Mouse (Mus musculus) testis, adult 2 months (tissue): ENCODE results near the gene Prm1. TPM values are rescaled to one million over a fixed set of nuclear protein-coding genes. Genes with fewer than 3 reads are reported as not detected.

Source experiments
- H3K27ac ChIP-seq: fragments of 200-500 bp; 2 replicates; pipeline ENCODE4 v1.5.1; 2012; ENCODE audit warnings: low read depth, low read length; ENCODE audit not compliant: control insufficient read depth, insufficient read depth
- H3K27me3 ChIP-seq: fragments of 200-500 bp; 2 replicates; pipeline ENCODE4 v1.6.1; 2012; ENCODE audit warnings: mild to moderate bottlenecking, low read length, moderate library complexity; ENCODE audit not compliant: control insufficient read depth, insufficient read depth
- H3K36me3 ChIP-seq: fragments of 200-500 bp; 2 replicates; pipeline ENCODE4 v1.6.1; 2012; ENCODE audit warnings: mild to moderate bottlenecking, low read length; ENCODE audit not compliant: control insufficient read depth, insufficient read depth
- H3K4me1 ChIP-seq: fragments of 200-500 bp; 2 replicates; pipeline ENCODE4 v1.6.1; 2012; ENCODE audit warnings: low read length; ENCODE audit not compliant: control insufficient read depth, insufficient read depth
- H3K4me3 ChIP-seq: fragments of 200-500 bp; 2 replicates; pipeline ENCODE4 v1.5.1; 2012; ENCODE audit warnings: low read depth, mild to moderate bottlenecking, low read length, moderate library complexity, mixed read lengths; ENCODE audit not compliant: control insufficient read depth
- CTCF ChIP-seq: fragments of 200-500 bp; IDR thresholded peaks from 2 replicates; pipeline ENCODE4 v1.5.1; 2012; ENCODE audit warnings: low read depth, mild to moderate bottlenecking, inconsistent platforms, low read length, moderate library complexity; ENCODE audit not compliant: control insufficient read depth, insufficient read depth, insufficient replicate concordance
- POLR2A ChIP-seq: fragments of 200-500 bp; IDR thresholded peaks from 2 replicates; pipeline ENCODE4 v1.6.1; 2012; ENCODE audit warnings: low read depth, mild to moderate bottlenecking, inconsistent platforms, low read length, moderate library complexity; ENCODE audit not compliant: control insufficient read depth
- polyA plus RNA-seq: library from polyadenylated mRNA; depleted of rRNA; stranded (reverse); fragments of >200 nt; gene quantifications from 2 replicates; pipeline ENCODE4 v1.2.3, GENCODE M21; 2012

The Prm1 gene
- polyA plus RNA-seq, 1 experiment: 15,156 TPM

DNA sequence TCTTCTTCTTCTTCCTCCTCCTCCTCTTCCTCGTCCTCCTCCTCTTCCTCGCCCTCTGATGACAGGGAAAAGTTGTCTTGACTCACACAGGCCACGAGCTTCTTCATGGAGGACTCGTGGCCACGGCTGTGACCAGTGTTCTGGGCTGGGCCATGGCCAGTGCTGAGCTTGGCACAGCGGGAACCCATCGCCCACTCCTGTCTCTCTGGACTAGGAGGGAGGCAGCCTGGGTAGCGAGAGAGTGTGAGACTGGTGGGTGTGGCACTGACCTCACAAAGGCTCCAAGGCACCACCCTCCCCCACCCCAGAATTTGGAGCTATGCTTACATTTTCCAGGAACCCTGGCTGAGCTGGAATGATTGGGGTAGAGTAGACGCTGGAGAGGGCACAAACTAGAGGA lies 14.9 kb downstream of the Prm1 start, which contains the start of gene Prm3:
TSS of gene Prm3 (minus strand) at position 213 of the 400 bp plus-strand sequence.
- Histone ChIP-seq H3K27ac (peak within 1 kb of the TSS; percentile 88), H3K4me3 (peak within 1 kb of the TSS; percentile 89), H3K36me3 (no peaks in the 10 kb centered on the region), H3K4me1 (peaks cover 10% of the 10 kb centered on the region), H3K27me3 (no peaks in the 10 kb centered on the region)
- peak; percentile 94; the same call in 1 of the 2 replicates for TF ChIP-seq POLR2A
- TF ChIP-seq CTCF: no peak

DNA sequence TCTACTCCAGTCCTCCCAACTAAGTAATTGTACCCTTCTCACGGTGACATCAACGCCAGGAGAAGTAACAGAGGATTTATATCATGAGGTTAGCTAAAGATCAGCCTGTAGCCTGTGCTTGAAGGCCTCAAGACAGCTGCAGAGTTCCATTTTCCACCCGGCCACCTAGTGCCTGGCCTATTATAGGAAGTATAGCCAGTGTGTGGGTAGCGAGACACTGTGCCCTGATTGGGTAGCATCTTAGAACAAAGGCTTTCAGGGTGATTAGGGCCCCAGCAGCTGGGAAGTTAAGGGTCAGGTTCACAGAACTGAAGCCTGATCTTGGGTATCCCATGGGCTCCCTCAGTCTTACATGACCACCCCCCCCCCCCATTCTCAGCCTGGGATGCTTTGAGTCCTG lies 16.8 kb downstream of the Prm1 start:
- TF ChIP-seq POLR2A (no peak), CTCF (no peak)
- Histone ChIP-seq H3K36me3 (no peaks in the 10 kb centered on the region), H3K27ac (peak overlapping the region; percentile 78), H3K4me1 (peaks cover 10% of the 10 kb centered on the region), H3K4me3 (peak overlapping the region; percentile 83), H3K27me3 (no peaks in the 10 kb centered on the region)

DNA sequence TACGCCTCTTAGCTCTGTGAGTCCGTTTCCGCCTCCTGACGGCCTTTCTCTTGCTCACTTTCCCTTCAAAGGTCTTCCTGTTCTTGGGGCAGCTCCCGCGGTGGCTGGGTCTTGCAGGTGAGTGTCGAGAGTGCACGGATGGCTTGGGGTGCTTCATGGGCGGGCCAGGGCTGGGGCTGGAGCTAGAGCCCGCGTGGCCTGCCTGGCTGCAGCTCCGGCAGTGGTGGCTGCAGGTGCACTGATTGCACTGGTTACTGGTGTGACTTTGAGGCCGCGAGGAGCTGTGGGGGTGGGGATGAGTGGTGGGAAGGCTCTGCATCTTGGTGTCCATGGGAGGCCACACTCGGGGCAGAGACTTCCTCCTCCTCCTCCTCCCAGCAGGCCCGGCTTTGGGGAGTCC lies 17.4 kb downstream of the Prm1 start, which contains the start of gene Tnp2:
TSS of gene Tnp2 (minus strand) at position 390 of the 400 bp plus-strand sequence.
- no peaks in the 10 kb centered on the region for H3K27me3 ChIP-seq
- TF ChIP-seq CTCF: no peak
- peak; percentile 66; the same call in 1 of the 2 replicates for TF ChIP-seq POLR2A
- peaks cover 12% of the 10 kb centered on the region for H3K4me1 ChIP-seq
- peak within 1 kb of the TSS; percentile 97 for H3K4me3 ChIP-seq
- H3K27ac ChIP-seq: peak within 1 kb of the TSS; percentile 78
- no peaks in the 10 kb centered on the region for H3K36me3 ChIP-seq

DNA sequence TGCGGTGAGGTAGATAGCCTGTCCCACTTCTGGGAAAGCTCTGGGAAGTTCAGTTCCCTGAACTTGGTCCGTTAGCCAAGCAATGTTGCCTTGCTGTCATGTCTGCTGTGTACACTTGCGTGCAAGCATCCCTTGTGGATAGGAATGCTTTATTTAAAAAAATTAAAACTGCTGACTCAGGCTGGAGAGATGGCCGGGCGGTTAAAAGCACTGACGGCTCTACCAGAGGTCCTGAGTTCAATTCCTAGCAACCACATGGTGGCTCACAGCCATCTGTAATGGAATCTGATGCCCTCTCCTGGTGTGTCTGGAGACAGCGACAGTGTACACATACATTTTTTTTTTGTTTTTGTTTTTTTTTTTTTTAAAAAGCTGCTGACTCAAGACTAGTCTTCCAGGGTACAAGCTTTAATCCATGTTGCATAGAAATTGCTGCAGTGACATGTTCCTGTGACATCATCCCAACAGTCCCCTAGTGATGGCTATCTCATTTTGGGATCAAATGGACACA lies 18.0 kb downstream of the Prm1 start:
- no peak for TF ChIP-seq CTCF
- TF ChIP-seq POLR2A: no peak
- H3K36me3 ChIP-seq: no peaks in the 10 kb centered on the region
- H3K4me3 ChIP-seq: peak overlapping the region; percentile 97
- H3K27me3 ChIP-seq: no peaks in the 10 kb centered on the region
- H3K4me1 ChIP-seq: peaks cover 12% of the 10 kb centered on the region
- no peak overlapping the region for H3K27ac ChIP-seq

DNA sequence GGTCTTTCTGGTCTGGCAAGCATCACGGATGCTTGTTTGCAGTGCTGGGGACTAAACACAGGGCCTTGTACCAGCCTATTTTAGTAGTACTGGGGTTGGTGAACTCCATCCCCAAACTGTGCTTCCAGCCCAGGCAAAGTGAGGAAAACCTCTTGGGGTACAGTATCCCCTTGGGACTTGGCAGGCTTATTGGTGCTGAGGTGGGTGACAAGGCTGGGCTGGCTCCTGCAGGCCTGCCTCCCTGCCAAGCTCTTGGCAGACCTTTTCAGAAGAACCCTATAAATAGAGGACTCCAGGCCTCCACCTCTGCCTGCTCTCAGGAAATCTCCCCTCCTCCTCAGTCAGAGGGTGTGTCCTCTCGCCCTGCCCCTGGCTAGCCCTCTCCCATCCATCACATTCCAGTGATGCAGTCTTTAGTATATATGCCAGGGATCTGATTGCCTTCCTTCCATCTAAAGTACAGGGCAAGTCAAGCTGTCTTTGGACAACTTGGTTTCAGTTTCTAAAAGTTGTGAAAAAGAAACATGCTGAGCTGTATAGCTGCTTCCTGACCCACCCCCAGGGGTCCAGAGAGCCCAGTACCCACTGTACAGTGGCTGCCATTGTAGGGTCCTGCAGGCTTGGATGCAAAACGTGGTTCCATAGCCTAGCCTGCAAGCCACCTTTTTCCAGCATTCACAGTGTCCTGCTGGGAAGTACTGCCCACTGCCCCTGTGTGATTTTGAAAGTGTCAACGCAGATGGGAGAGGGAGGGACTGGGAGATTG lies 18.7 kb downstream of the Prm1 start:
- peak overlapping the region; percentile 97 for H3K4me3 ChIP-seq
- H3K4me1 ChIP-seq: peaks cover 12% of the 10 kb centered on the region
- no peaks in the 10 kb centered on the region for H3K27me3 ChIP-seq
- TF ChIP-seq CTCF (peak; percentile 16; the same call in 1 of the 2 replicates), POLR2A (peak; percentile 83)
- no peaks in the 10 kb centered on the region for H3K36me3 ChIP-seq
- peak overlapping the region; percentile 67 for H3K27ac ChIP-seq

DNA sequence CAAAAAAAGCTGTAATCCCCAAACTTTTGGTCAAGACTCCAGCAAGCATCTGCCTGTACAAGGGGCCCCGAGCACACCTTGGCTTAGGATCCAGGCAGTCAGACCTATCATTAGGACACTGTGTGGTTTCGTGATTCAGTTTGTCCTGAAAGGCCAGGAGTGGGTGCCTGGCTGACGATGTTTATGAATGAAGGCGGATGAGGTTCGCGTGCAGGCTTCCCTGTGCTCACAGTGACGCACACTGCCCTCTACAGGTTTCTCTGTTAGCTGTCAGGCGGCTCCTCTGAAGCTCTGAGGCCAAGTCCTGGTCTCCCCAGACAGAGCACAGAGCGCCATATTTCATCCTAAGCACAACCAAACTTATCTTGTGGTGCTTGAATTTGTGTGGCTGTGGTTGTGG lies 19.4 kb downstream of the Prm1 start:
- peaks cover 12% of the 10 kb centered on the region for H3K4me1 ChIP-seq
- peak overlapping the region; percentile 67 for H3K27ac ChIP-seq
- TF ChIP-seq POLR2A (peak; percentile 80; the same call in 1 of the 2 replicates), CTCF (peak; percentile 68; the same call in 1 of the 2 replicates)
- H3K36me3 ChIP-seq: no peaks in the 10 kb centered on the region
- H3K27me3 ChIP-seq: no peaks in the 10 kb centered on the region
- peak overlapping the region; percentile 97 for H3K4me3 ChIP-seq

DNA sequence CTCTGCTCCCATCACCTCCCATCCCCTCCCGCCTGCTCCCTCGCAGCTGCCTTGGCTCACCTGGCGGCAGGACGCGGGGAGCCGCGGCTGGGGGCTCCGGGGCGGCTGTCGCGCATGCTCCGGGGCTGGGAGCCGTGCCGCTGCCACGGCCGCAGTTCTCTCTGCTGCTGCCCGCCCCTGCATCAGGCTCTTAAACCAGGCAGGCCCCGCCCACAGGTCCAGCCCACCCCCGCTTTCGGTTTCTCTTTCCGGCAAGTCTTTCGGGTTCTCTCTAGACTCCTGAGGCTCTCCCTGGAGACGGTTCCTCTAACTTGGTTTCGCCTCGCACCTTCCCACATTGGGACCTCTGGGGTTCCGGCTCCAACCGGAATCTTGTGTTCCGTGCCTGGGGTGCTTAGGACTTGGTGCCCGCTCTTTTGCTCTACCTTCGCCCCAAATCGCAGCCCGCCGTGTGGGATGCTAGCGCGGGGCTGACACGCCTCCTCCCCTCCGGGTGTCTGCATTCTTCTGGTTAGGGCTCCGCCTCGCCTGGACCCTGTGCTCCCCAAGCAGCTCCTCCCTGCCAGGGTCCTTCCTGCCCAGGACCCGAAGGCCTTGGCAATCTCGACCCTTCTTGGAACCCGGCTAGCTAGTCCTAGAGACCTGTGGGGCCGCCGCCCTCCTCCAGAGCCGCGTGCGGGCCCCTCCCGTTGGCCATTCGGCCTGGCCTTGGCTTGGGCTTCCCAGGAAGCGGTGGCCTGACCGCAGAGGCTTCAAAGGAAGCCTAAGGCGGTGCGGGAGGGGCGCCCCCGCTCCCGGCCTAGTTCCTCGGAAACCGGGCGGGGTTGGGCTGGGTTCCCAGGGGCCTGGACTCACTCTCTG lies 20.0 kb downstream of the Prm1 start, which contains the start of gene Socs1:
TSS of gene Socs1 (minus strand) at position 166 of the 861 bp plus-strand sequence.
- Histone ChIP-seq H3K36me3 (no peaks in the 10 kb centered on the region), H3K27me3 (no peaks in the 10 kb centered on the region), H3K4me3 (peak within 1 kb of the TSS; percentile 97), H3K4me1 (peaks cover 12% of the 10 kb centered on the region), H3K27ac (peak within 1 kb of the TSS; percentile 89)
- no peak for TF ChIP-seq CTCF
- TF ChIP-seq POLR2A: peak; percentile 55
